Mouse (Mus musculus): ENCODE data around the gene Acsm3.
"Not testable (repeated sequence)": the region's sequence is repeated elsewhere in the genome, so short reads cannot be mapped to it uniquely, and the experiment has no call there.

Acsm3 gene

GRCm38 (mm10) chr7:119760527-119760951 is at the start of gene Acsm3:
Acsm3 (plus strand) TSS chr7:119760923.
- DNase-seq (ENCODE audit: low spot score in 2 of 2): no peak

DNA sequence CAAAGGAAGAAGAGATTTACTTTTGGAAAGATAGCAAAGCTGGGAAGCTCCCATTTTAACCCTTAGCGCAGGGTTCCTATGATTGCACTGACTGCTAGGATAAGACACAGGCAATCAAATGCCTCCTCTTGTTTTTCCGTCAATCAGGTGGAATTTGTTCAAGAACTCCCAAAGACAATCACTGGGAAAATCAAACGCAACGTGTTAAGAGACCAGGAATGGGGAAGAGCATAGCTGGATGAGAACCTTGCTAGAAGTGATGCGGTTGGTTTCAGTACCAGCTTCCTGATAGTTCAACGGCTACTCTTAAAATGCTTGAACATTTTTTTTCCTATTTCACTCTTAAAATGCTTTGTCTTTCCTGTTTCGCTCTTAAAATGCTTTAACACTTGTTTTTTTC is 46.6 kb upstream of the Acsm3 start:
- no peak for DNase-seq (ENCODE audit: low spot score in 2 of 2)

- DNase-seq (ENCODE audit: low spot score in 2 of 2): peak; percentile 84 to 91
These were observed 40.3 kb upstream of the Acsm3 start, which contains the start of gene Thumpd1 for GRCm38 (mm10) chr7:119720253-119720946. Thumpd1 (minus strand) TSS chr7:119720798.

GRCm38 (mm10) chr7:119720947-119721310 is 39.8 kb upstream of the Acsm3 start:
- no peak for DNase-seq (ENCODE audit: low spot score in 2 of 2)

DNA sequence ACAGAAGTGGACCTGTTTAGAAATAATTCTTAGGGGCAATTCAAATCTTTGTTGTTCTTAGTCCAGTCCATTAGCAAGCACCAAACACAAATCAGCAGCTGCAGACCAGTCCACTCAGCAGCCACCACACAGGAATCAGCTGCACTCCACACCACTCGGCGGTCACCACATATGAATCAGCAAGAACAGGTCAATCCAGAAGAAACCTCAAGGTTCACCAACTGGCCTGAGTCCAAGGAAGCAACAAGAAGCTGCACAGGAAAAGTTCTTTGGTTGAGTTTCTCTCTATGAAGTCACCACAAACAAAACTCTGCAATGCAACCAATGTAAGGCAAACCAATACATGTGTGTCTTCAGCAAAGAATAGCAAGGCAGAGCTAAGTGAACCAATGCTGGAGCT is 33.1 kb upstream of the Acsm3 start:
- no peak for DNase-seq (ENCODE audit: low spot score in 2 of 2)

GRCm38 (mm10) chr7:119731262-119731661 is 29.5 kb upstream of the Acsm3 start:
- DNase-seq (ENCODE audit: low spot score in 2 of 2): not testable (repeated sequence)

GRCm38 (mm10) chr7:119738877-119739276 is 21.8 kb upstream of the Acsm3 start:
- DNase-seq (ENCODE audit: low spot score in 2 of 2): no peak

DNA sequence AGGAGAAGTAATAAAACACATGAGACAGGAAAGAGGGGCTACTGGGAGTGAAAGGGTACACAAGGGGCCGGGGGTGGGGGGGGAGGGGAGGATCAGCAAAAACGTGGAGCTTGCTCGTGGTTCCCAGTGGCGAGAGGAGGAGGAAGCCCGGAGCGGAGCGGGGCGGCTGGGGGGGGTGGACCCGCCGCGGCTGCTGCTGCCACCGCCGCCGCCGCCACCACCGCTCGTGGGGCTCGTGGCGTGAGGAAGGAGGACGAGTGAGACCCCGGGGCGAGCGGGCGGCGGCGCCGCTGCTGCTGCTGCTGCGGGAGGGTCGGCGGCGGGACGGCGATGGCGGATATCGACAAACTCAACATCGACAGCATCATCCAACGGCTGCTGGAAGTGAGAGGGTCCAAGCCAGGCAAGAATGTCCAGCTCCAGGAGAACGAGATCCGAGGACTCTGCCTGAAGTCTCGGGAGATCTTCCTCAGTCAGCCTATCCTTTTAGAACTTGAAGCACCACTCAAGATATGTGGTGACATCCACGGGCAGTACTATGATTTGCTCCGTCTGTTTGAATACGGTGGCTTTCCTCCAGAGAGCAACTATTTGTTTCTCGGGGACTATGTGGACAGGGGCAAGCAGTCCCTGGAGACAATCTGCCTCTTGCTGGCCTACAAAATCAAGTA is 20.8 kb upstream of the Acsm3 start:
- DNase-seq (ENCODE audit: low spot score in 2 of 2): not testable (repeated sequence)

DNA sequence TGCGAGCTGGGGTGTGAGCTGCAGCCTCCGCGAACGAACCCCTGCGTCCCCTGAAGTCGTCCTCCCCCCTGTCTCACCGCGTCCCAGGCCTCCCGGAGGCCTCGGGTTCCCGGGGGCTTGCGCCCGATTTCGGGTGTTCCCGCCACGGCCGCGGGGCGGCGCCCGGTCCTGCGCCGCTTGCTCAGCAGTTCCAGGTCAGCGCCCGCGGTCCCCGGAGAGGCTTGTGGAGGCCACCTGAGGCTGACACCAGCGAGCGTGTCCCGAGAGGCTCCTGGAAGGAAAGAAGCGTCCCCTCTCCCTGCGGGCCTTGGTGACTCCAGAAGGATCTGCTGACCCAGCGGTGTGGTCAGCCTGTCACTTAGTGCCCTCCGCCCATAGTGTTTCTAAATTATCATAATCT is 16.4 kb upstream of the Acsm3 start:
- DNase-seq (ENCODE audit: low spot score in 2 of 2): no peak

DNA sequence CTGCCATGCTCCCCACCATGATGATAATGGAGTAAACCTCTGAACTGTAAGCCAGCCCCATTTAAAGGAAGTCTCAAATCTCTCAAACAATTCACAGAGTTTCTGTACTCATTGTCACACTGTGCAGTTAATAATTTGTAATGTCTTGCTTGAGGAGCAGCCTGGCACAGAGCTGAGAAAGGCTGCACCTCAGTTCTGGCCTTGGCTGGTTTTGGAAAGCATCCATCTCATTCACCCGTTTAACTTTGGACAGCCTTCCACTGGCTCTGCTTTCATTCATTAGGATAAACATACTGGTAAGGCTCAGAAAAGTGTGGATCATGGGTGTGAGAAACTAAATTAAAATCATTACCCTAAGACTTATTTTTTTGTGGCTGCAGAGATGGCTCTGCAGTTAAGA is 14.9 kb upstream of the Acsm3 start:
- no peak for DNase-seq (ENCODE audit: low spot score in 2 of 2)

- DNase-seq (ENCODE audit: low spot score in 2 of 2): no peak
These were observed 12.0 kb upstream of the Acsm3 start for GRCm38 (mm10) chr7:119748761-119749160.

- no peak for DNase-seq (ENCODE audit: low spot score in 2 of 2)
These were observed 10.8 kb upstream of the Acsm3 start for GRCm38 (mm10) chr7:119749942-119750341.

- DNase-seq (ENCODE audit: low spot score in 2 of 2): no peak
These were observed 7.0 kb upstream of the Acsm3 start for GRCm38 (mm10) chr7:119753696-119754095.

DNA sequence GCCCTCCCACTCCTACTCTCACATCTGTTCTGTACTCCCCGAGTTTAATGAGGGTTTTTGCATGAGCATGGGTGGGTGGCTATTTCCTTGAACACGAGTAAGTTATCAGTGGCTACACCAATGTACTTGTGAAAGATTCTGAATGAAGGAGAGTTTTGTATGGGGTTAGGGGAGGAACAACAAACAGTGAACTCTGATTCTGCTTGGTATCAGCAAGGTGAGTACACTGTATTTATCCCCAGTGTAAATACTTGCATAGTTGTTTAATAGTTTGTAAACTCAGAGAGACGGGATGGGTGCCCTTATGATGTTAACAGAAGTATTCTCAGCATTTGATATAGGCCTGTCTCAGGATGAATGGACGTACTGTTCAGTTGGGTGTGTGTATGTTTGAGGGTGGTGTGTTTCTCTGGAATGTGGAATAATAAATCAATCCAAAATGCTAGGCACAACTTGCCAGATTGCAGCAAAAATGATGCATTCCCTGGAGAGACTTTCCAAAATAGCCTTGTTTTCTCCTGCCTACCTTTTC is 1.5 kb downstream of the Acsm3 start:
- no peak for DNase-seq (ENCODE audit: low spot score in 2 of 2)

GRCm38 (mm10) chr7:119764377-119764776 is 3.7 kb downstream of the Acsm3 start:
- no peak for DNase-seq (ENCODE audit: low spot score in 2 of 2)

- no peak for DNase-seq (ENCODE audit: low spot score in 2 of 2)
These were observed 6.3 kb downstream of the Acsm3 start for GRCm38 (mm10) chr7:119766996-119767395.

- no peak for DNase-seq (ENCODE audit: low spot score in 2 of 2)
These were observed 9.2 kb downstream of the Acsm3 start for GRCm38 (mm10) chr7:119769895-119770294.

DNA sequence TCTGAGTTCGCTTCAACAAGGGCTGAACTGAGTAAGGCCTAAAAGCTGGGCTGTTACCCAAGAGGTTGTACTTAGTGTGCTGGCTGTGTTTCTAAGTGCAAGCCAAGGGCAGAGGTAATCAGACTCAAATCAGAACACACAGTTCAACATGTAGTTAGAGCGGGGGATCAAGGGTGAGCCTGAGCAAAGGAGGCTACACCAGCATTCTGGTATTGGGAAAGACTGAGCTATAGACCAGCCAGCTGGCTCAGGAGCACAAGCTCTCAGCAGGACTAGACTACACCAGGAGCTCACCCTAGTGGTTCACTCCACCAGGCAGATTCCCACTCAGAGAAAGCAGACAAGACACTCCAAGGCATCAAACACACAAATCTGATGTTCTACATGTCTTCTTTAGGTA is 22.7 kb downstream of the Acsm3 start:
- no peak for DNase-seq (ENCODE audit: low spot score in 2 of 2)

GRCm38 (mm10) chr7:119784908-119785307 is 24.2 kb downstream of the Acsm3 start:
- DNase-seq (ENCODE audit: low spot score in 2 of 2): no peak

GRCm38 (mm10) chr7:119789024-119789423 is 28.3 kb downstream of the Acsm3 start:
- DNase-seq (ENCODE audit: low spot score in 2 of 2): no peak

DNA sequence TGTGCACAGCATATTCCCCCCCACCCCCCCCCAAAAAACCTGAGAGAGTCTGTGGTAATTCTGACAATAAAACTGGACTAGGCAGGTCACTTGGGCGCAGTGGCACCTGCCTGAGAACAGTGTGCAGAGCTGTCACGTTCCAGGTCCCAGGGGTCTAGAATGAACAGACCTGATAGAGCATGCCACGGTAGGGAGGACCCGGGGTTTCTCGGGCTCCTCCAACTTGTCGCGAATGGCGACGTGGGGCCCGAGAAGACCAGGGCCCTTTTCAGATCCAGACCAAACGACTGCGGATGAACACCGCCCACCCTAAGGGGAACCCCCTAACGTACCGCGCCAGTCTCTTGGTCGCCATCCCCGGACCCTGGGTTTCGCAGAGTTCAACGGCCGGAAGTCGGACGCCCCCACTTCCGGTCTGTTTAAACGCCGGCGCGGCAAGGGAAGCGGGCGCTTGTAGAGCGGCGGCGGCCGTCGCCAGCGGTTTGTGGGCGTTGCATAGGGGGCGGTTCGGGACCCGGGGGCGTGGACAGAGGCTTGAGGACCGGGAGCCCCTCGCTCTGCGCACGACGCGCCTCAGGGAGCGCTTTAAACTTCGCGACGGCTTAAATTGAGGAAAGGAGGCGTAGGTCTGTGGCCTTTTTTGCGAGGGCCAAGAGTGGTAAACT is 33.0 kb downstream of the Acsm3 start, which contains the start of the genes Rexo5 and Eri2:
Gene Rexo5 (plus strand): TSS at position 421 of the 665 bp plus-strand sequence.
Gene Eri2 (minus strand): TSS at position 473 of the 665 bp plus-strand sequence.
- DNase-seq (ENCODE audit: low spot score in 2 of 2): peak; percentile 74 to 77

DNA sequence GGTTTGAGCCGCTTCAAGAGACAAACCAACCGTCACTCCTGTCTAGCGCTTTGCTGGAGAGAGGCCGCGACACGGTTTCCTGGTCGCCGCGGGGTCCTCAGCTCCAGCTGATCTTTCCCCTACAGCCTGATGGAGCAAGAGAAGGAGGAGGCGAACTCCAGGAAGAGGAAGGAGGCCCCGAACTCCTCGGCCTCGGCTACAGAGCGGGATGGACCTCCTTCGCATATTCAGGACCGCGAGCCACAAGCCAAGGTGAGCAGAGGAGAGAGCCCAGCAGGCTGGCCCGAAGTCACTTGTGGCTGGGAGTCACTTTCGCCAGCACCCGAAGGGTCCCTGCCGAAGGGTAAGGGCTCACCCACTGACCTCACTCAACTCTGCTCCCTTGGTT is 33.5 kb downstream of the Acsm3 start:
- DNase-seq (ENCODE audit: low spot score in 2 of 2): no peak
